Mouse (Mus musculus) gastrocnemius, postnatal 36 days (tissue): ENCODE measurements around the gene Gm266. TPM values are rescaled to one million over a fixed set of nuclear protein-coding genes. Genes with fewer than 3 reads are reported as not detected.

ENCODE experiments used
- DNase-seq, 2 experiments: peaks; one replicate each; pipeline ENCODE4 v3.0.0; 2022
- intact Hi-C: fragments of 180-260 bp; cut with DNase I; formaldehyde crosslinking; loops from one replicate; pipeline ENCODE4 v1.15.1; 2025
- total RNA-seq, 2 experiments: library from RNA; stranded (reverse); gene quantifications; 2 replicates each; pipeline ENCODE4 v1.2.3; 2021

The Gm266 gene
- total RNA-seq, 2 experiments from 2014 or later: 0.69 to 0.84 TPM

GRCm38 (mm10) chr12:111441523-111441922, 44.1 kb downstream of the Gm266 start:
- DNase-seq: no peak
- intact Hi-C loops: no loop called here

- DNase-seq: no peak
- intact Hi-C loops: no loop called here
These were observed 44.8 kb downstream of the Gm266 start for GRCm38 (mm10) chr12:111440701-111441373.

GRCm38 (mm10) chr12:111438850-111439249, 46.8 kb downstream of the Gm266 start:
- intact Hi-C loops: no loop called here
- no peak for DNase-seq

GRCm38 (mm10) chr12:111437222-111437900, 48.3 kb downstream of the Gm266 start:
- no peak for DNase-seq
- intact Hi-C loops: no loop called here

GRCm38 (mm10) chr12:111436640-111437039, 49.0 kb downstream of the Gm266 start:
- intact Hi-C loops: no loop called here
- no peak for DNase-seq

GRCm38 (mm10) chr12:111436170-111436569, 49.5 kb downstream of the Gm266 start:
- intact Hi-C loops: no loop called here
- DNase-seq: no peak

GRCm38 (mm10) chr12:111434745-111435327, 50.8 kb downstream of the Gm266 start:
- DNase-seq: no peak
- intact Hi-C loops: no loop called here

Other genes starting within 250 kb of the Gm266 start
- not detected for gene Amn, start 214.7 kb downstream of the Gm266 start, total RNA-seq
- gene Cdc42bpb, start 108.1 kb downstream of the Gm266 start, total RNA-seq: 10 to 100 TPM; 18.6 to 18.7 TPM
- not detected for gene Lbhd2, start 79.0 kb downstream of the Gm266 start, total RNA-seq
- 1 to 10 TPM; 1.8 to 4.6 TPM for gene Exoc3l4, start 68.8 kb downstream of the Gm266 start, total RNA-seq
- 10 to 100 TPM; 22.0 to 22.6 TPM for gene Tnfaip2, start 43.4 kb downstream of the Gm266 start, total RNA-seq
- 100 to 1,000 TPM; 123 to 146 TPM for gene Eif5, start 52.2 kb upstream of the Gm266 start, total RNA-seq
- gene Mark3, start 88.7 kb upstream of the Gm266 start, total RNA-seq: 10 to 100 TPM; 49.6 to 51.3 TPM
- 1 to 10 TPM; 7.9 to 8.3 TPM for gene Ckb, start 186.5 kb upstream of the Gm266 start, total RNA-seq
- 1 to 10 TPM; 1.8 to 4.1 TPM for gene Trmt61a, start 192.3 kb upstream of the Gm266 start, total RNA-seq
- 10 to 100 TPM; 12.4 to 13.5 TPM for gene Bag5, start 227.4 kb upstream of the Gm266 start, total RNA-seq
- 10 to 100 TPM; 34.9 to 38.0 TPM for gene Apopt1, start 227.4 kb upstream of the Gm266 start, total RNA-seq